Mouse (Mus musculus): ENCODE measurements around the gene Ptgds. TPM values are rescaled to one million over a fixed set of nuclear protein-coding genes. Genes with fewer than 3 reads are reported as not detected.

Gene Ptgds
- polyA plus RNA-seq, 1 experiment from 2014 or later, result 50.3 TPM

Small RNAs within 50 kb of the gene (microRNA-seq; reads per million reads assigned to microRNA genes)
- gene Mir3087, result not detected

Other genes starting within 250 kb of the Ptgds start
- gene Tubb4b, start 245.3 kb downstream of the Ptgds start, polyA plus RNA-seq (2015; fragmentation: Nextera tagmentation; extraction: Ambion mirVana), result 349 and 363 TPM in 2 replicates
- gene Slc34a3, start 235.7 kb downstream of the Ptgds start, polyA plus RNA-seq (2015; fragmentation: Nextera tagmentation; extraction: Ambion mirVana), result not detected in 2 replicates
- gene Rnf224, start 233.3 kb downstream of the Ptgds start, polyA plus RNA-seq (2015; fragmentation: Nextera tagmentation; extraction: Ambion mirVana), result not detected in 2 replicates
- gene Rnf208, start 227.8 kb downstream of the Ptgds start, polyA plus RNA-seq (2015; fragmentation: Nextera tagmentation; extraction: Ambion mirVana), result 90.3 and 92.4 TPM in 2 replicates
- 0.26 TPM in 1 of 2 replicates, not detected in the other for gene Cysrt1, start 227.6 kb downstream of the Ptgds start, polyA plus RNA-seq (2015; fragmentation: Nextera tagmentation; extraction: Ambion mirVana)
- 5.1 and 6.2 TPM in 2 replicates for gene AL732309.1, start 223.2 kb downstream of the Ptgds start, polyA plus RNA-seq (2015; fragmentation: Nextera tagmentation; extraction: Ambion mirVana)
- 18.6 and 20.9 TPM in 2 replicates for gene Tmem203, start 214.6 kb downstream of the Ptgds start, polyA plus RNA-seq (2015; fragmentation: Nextera tagmentation; extraction: Ambion mirVana)
- gene Tprn, start 207.4 kb downstream of the Ptgds start, polyA plus RNA-seq (2015; fragmentation: Nextera tagmentation; extraction: Ambion mirVana), result 16.2 and 17.6 TPM in 2 replicates
- gene Ssna1, start 197.6 kb downstream of the Ptgds start, polyA plus RNA-seq (2015; fragmentation: Nextera tagmentation; extraction: Ambion mirVana), result 189 and 199 TPM in 2 replicates
- 143 TPM in 2 replicates for gene Anapc2, start 197.6 kb downstream of the Ptgds start, polyA plus RNA-seq (2015; fragmentation: Nextera tagmentation; extraction: Ambion mirVana)
- gene Tmem210, start 181.9 kb downstream of the Ptgds start, polyA plus RNA-seq (2015; fragmentation: Nextera tagmentation; extraction: Ambion mirVana), result not detected in 2 replicates
- gene Lrrc26, start 180.1 kb downstream of the Ptgds start, polyA plus RNA-seq (2015; fragmentation: Nextera tagmentation; extraction: Ambion mirVana), result 0.22 TPM in 1 of 2 replicates, not detected in the other
- 22.5 and 24.5 TPM in 2 replicates for gene Grin1, start 150.9 kb downstream of the Ptgds start, polyA plus RNA-seq (2015; fragmentation: Nextera tagmentation; extraction: Ambion mirVana)
- 50.0 and 59.8 TPM in 2 replicates for gene Man1b1, start 137.7 kb downstream of the Ptgds start, polyA plus RNA-seq (2015; fragmentation: Nextera tagmentation; extraction: Ambion mirVana)
- gene Dpp7, start 113.7 kb downstream of the Ptgds start, polyA plus RNA-seq (2015; fragmentation: Nextera tagmentation; extraction: Ambion mirVana), result 22.8 and 23.0 TPM in 2 replicates
- gene Uap1l1, start 104.4 kb downstream of the Ptgds start, polyA plus RNA-seq (2015; fragmentation: Nextera tagmentation; extraction: Ambion mirVana), result 5.2 and 6.2 TPM in 2 replicates
- 9.6 and 16.5 TPM in 2 replicates for gene Sapcd2, start 97.7 kb downstream of the Ptgds start, polyA plus RNA-seq (2015; fragmentation: Nextera tagmentation; extraction: Ambion mirVana)
- 2.6 and 3.6 TPM in 2 replicates for gene Entpd2, start 74.2 kb downstream of the Ptgds start, polyA plus RNA-seq (2015; fragmentation: Nextera tagmentation; extraction: Ambion mirVana)
- gene Npdc1, start 70.7 kb downstream of the Ptgds start, polyA plus RNA-seq (2015; fragmentation: Nextera tagmentation; extraction: Ambion mirVana), result 411 and 423 TPM in 2 replicates
- 0.19 TPM in 1 of 2 replicates, not detected in the other for gene Fut7, start 46.8 kb downstream of the Ptgds start, polyA plus RNA-seq (2015; fragmentation: Nextera tagmentation; extraction: Ambion mirVana)
- gene Abca2, start 41.3 kb downstream of the Ptgds start, polyA plus RNA-seq (2015; fragmentation: Nextera tagmentation; extraction: Ambion mirVana), result 10.0 and 11.6 TPM in 2 replicates
- 3.4 and 3.7 TPM in 2 replicates for gene Clic3, start 13.2 kb downstream of the Ptgds start, polyA plus RNA-seq (2015; fragmentation: Nextera tagmentation; extraction: Ambion mirVana)
- gene Paxx, start 9.0 kb downstream of the Ptgds start, polyA plus RNA-seq (2015; fragmentation: Nextera tagmentation; extraction: Ambion mirVana), result 91.6 and 98.8 TPM in 2 replicates
- gene Lcn12, start 23.9 kb upstream of the Ptgds start, polyA plus RNA-seq (2015; fragmentation: Nextera tagmentation; extraction: Ambion mirVana), result not detected in 2 replicates
- gene Fbxw5, start 30.7 kb upstream of the Ptgds start, polyA plus RNA-seq (2015; fragmentation: Nextera tagmentation; extraction: Ambion mirVana), result 119 and 125 TPM in 2 replicates
- gene C8g, start 31.7 kb upstream of the Ptgds start, polyA plus RNA-seq (2015; fragmentation: Nextera tagmentation; extraction: Ambion mirVana), result 5.4 and 5.5 TPM in 2 replicates
- 21.1 and 21.2 TPM in 2 replicates for gene Traf2, start 76.9 kb upstream of the Ptgds start, polyA plus RNA-seq (2015; fragmentation: Nextera tagmentation; extraction: Ambion mirVana)
- gene Edf1, start 87.8 kb upstream of the Ptgds start, polyA plus RNA-seq (2015; fragmentation: Nextera tagmentation; extraction: Ambion mirVana), result 409 and 436 TPM in 2 replicates
- 2.3 and 2.6 TPM in 2 replicates for gene Mamdc4, start 104.8 kb upstream of the Ptgds start, polyA plus RNA-seq (2015; fragmentation: Nextera tagmentation; extraction: Ambion mirVana)
- gene Phpt1, start 105.2 kb upstream of the Ptgds start, polyA plus RNA-seq (2015; fragmentation: Nextera tagmentation; extraction: Ambion mirVana), result 179 and 182 TPM in 2 replicates
- 8.1 and 8.2 TPM in 2 replicates for gene Ajm1, start 111.7 kb upstream of the Ptgds start, polyA plus RNA-seq (2015; fragmentation: Nextera tagmentation; extraction: Ambion mirVana)
- 67.9 and 75.5 TPM in 2 replicates for gene Rabl6, start 138.5 kb upstream of the Ptgds start, polyA plus RNA-seq (2015; fragmentation: Nextera tagmentation; extraction: Ambion mirVana)
- 0.21 and 0.25 TPM in 2 replicates for gene Ccdc183, start 147.6 kb upstream of the Ptgds start, polyA plus RNA-seq (2015; fragmentation: Nextera tagmentation; extraction: Ambion mirVana)
- 35.0 and 42.2 TPM in 2 replicates for gene Tmem141, start 152.0 kb upstream of the Ptgds start, polyA plus RNA-seq (2015; fragmentation: Nextera tagmentation; extraction: Ambion mirVana)
- gene Fcna, start 158.0 kb upstream of the Ptgds start, polyA plus RNA-seq (2015; fragmentation: Nextera tagmentation; extraction: Ambion mirVana), result 2.5 and 3.3 TPM in 2 replicates
- not detected in 2 replicates for gene Lcn8, start 183.1 kb upstream of the Ptgds start, polyA plus RNA-seq (2015; fragmentation: Nextera tagmentation; extraction: Ambion mirVana)
- gene Lcn5, start 187.9 kb upstream of the Ptgds start, polyA plus RNA-seq (2015; fragmentation: Nextera tagmentation; extraction: Ambion mirVana), result not detected in 2 replicates
- not detected in 2 replicates for gene Lcn6, start 206.7 kb upstream of the Ptgds start, polyA plus RNA-seq (2015; fragmentation: Nextera tagmentation; extraction: Ambion mirVana)
- not detected in 2 replicates for gene Lcn10, start 212.7 kb upstream of the Ptgds start, polyA plus RNA-seq (2015; fragmentation: Nextera tagmentation; extraction: Ambion mirVana)
- not detected in 2 replicates for gene Obp2a, start 230.0 kb upstream of the Ptgds start, polyA plus RNA-seq (2015; fragmentation: Nextera tagmentation; extraction: Ambion mirVana)
- gene Bmyc, start 236.7 kb upstream of the Ptgds start, polyA plus RNA-seq (2015; fragmentation: Nextera tagmentation; extraction: Ambion mirVana), result 126 and 129 TPM in 2 replicates